Mouse (Mus musculus) heart, adult 2 months (tissue): Measurements from ENCODE around the gene Pitpnc1. TPM values are rescaled to one million over a fixed set of nuclear protein-coding genes. Genes with fewer than 3 reads are reported as not detected.
A peak's percentile ranks its signal among the peaks of the same experiment; 100 is the strongest.

Experiments used
- DNase-seq, 2 experiments: peaks; one replicate each; pipeline ENCODE4 v3.0.0; 2021
- H3K27ac ChIP-seq: fragments of 200-600 bp; 2 replicates; pipeline ENCODE4 v1.8.1; 2022
- H3K27me3 ChIP-seq: fragments of 200-500 bp; 2 replicates; pipeline ENCODE4 v1.6.1; 2012; ENCODE audit warnings: mild to moderate bottlenecking, low read length, inconsistent platforms, mixed read lengths; ENCODE audit not compliant: control insufficient read depth, insufficient read depth
- H3K36me3 ChIP-seq: fragments of 200-500 bp; 2 replicates; pipeline ENCODE4 v1.6.1; 2012; ENCODE audit warnings: low read length, inconsistent platforms; ENCODE audit not compliant: control insufficient read depth, insufficient read depth
- H3K4me1 ChIP-seq: fragments of 200-500 bp; 2 replicates; pipeline ENCODE4 v1.6.1; 2011; ENCODE audit warnings: low read length; ENCODE audit not compliant: control insufficient read depth, insufficient read depth
- H3K4me3 ChIP-seq: fragments of 200-600 bp; 2 replicates; pipeline ENCODE4 v1.8.1; 2022
- H3K79me2 ChIP-seq: fragments of 200-500 bp; replicated peaks from 2 replicates; pipeline ENCODE4 v1.6.1; 2012; ENCODE audit warnings: mild to moderate bottlenecking, inconsistent platforms, low read length, moderate library complexity, mixed read lengths; ENCODE audit not compliant: control insufficient read depth, insufficient read depth
- H3K9ac ChIP-seq: fragments of 200-500 bp; 2 replicates; pipeline ENCODE4 v1.6.1; 2012; ENCODE audit warnings: low read depth, mild to moderate bottlenecking, control low read depth, inconsistent platforms, low read length, mixed read lengths
- CTCF ChIP-seq: fragments of 200-600 bp; IDR thresholded peaks from 2 replicates; pipeline ENCODE4 v1.8.1; 2022; ENCODE audit warnings: antibody characterized with exemption, mild to moderate bottlenecking, moderate library complexity
- EP300 ChIP-seq: fragments of 200-500 bp; IDR thresholded peaks from 2 replicates; pipeline ENCODE4 v1.6.1; 2011; ENCODE audit warnings: low read depth, low read length, control low read depth; ENCODE audit not compliant: insufficient read depth
- POLR2A ChIP-seq: fragments of 200-500 bp; IDR thresholded peaks from 2 replicates; pipeline ENCODE4 v1.6.1; 2011; ENCODE audit warnings: mild to moderate bottlenecking, low read depth, low read length, control low read depth; ENCODE audit not compliant: insufficient read depth
- WGBS: fragments of 180-500 bp; shearing (Covaris S2); methylation state at CpG from one replicate; pipeline ENCODE4 v1.1.7; 2018; 5-methylcytosine and 5-hydroxymethylcytosine counted together
- intact Hi-C: fragments of 180-260 bp; cut with DNase I; formaldehyde crosslinking; loops from one replicate; pipeline ENCODE4 v1.15.1; 2025
- polyA plus RNA-seq: library from polyadenylated mRNA; depleted of rRNA; stranded (reverse); fragments of >200 nt; gene quantifications from 2 replicates; pipeline ENCODE4 v1.2.3, GENCODE M21; 2012
- total RNA-seq, 2 experiments: library from RNA; stranded (reverse); gene quantifications; 2 replicates each; pipeline ENCODE4 v1.2.3; 2021

The Pitpnc1 gene
- total and polyA plus RNA-seq, 3 experiments, result 22.7 to 68.1 (median 66.4) TPM

DNA sequence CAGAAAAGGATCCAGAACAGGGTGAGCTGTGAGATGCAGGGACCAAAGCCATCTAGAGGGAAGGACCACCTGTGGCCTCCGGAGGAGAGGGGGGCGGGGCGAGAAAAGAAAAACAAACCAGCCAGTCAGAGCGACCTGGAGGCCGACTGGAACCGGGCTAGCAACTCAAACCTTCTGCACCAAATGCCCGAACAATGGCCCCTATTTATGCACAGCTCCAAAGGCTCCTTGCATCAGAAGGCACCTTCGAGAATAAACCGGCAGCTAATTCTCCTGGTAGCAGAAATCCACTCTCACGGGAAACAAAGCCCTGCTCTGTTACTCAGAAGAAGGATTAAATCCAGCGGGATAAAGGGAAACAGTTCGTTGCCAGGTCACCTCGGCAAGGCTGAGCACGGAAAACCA, 57.2 kb downstream of the Pitpnc1 start:
- Histone ChIP-seq H3K4me1 (peaks cover 14% of the 10 kb centered on the region), H3K79me2 (peaks cover 9% of the 10 kb centered on the region), H3K4me3 (peak overlapping the region; percentile 25; the same call in 1 of the 2 replicates), H3K27me3 (no peaks in the 10 kb centered on the region), H3K9ac (peak overlapping the region; percentile 35), H3K36me3 (peaks cover 4% of the 10 kb centered on the region; the same call in 1 of the 2 replicates), H3K27ac (peak overlapping the region; percentile 43)
- WGBS, result 26% methylated on average over 14 of the region's 14 CpGs
- TF ChIP-seq POLR2A, result no peak
- no peak for TF ChIP-seq CTCF
- no peak for TF ChIP-seq EP300
- no peak for DNase-seq
- intact Hi-C loops, result no loop called here

DNA sequence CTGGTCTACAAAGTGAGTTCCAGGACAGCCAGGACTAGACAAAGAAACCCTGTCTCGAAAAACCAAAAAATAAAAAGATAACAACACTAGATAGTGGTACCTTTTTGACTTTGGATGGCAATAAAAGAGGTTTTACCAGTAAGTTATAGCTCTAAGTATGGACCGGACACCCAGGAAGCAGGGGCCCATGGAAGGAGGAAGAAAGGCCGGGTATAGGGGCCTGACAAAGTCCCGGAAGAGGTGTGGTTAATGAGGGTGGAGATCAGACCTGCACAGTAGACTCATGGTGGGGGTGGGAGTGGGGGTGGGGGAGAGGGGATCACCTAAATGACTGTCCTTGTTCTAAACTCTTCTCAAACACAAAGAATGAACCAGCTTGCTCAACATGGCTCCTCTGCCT, 58.4 kb downstream of the Pitpnc1 start:
- WGBS, result 73% methylated on average over 4 of the region's 4 CpGs

GRCm38 (mm10) chr11:107411576-107411975, 58.9 kb downstream of the Pitpnc1 start:
- H3K4me1 ChIP-seq, result peaks cover 9% of the 10 kb centered on the region
- peaks cover 4% of the 10 kb centered on the region; the same call in 1 of the 2 replicates for H3K36me3 ChIP-seq
- H3K4me3 ChIP-seq, result no peak overlapping the region
- H3K9ac ChIP-seq, result no peak overlapping the region
- 84% methylated on average over 9 of the region's 9 CpGs for WGBS
- H3K27ac ChIP-seq, result no peak overlapping the region
- no peaks in the 10 kb centered on the region for H3K27me3 ChIP-seq
- H3K79me2 ChIP-seq, result peaks cover 9% of the 10 kb centered on the region
- intact Hi-C loops, result no loop called here
- DNase-seq, result no peak
- TF ChIP-seq CTCF, result no peak
- TF ChIP-seq POLR2A, result no peak
- no peak for TF ChIP-seq EP300

More for the DNA sequence above, 58.4 kb downstream of the Pitpnc1 start:
- no peak for DNase-seq
- Histone ChIP-seq H3K79me2 (peaks cover 9% of the 10 kb centered on the region), H3K4me1 (peaks cover 10% of the 10 kb centered on the region), H3K27ac (no peak overlapping the region), H3K36me3 (peaks cover 4% of the 10 kb centered on the region; the same call in 1 of the 2 replicates), H3K27me3 (no peaks in the 10 kb centered on the region), H3K4me3 (no peak overlapping the region), H3K9ac (no peak overlapping the region)
- TF ChIP-seq EP300 (no peak), CTCF (no peak), POLR2A (no peak)
- intact Hi-C loops, result no loop called here

- no peak for TF ChIP-seq POLR2A
- TF ChIP-seq CTCF, result no peak
- no peak for TF ChIP-seq EP300
- H3K9ac ChIP-seq, result no peak overlapping the region
- intact Hi-C loops, result no loop called here
- DNase-seq, result no peak
- H3K4me3 ChIP-seq, result no peak overlapping the region
- peaks cover 9% of the 10 kb centered on the region for H3K79me2 ChIP-seq
- H3K4me1 ChIP-seq, result peaks cover 6% of the 10 kb centered on the region
- peaks cover 4% of the 10 kb centered on the region; the same call in 1 of the 2 replicates for H3K36me3 ChIP-seq
- 88% methylated on average over 7 of the region's 7 CpGs for WGBS
- H3K27me3 ChIP-seq, result no peaks in the 10 kb centered on the region
- H3K27ac ChIP-seq, result no peak overlapping the region
These were observed 59.7 kb downstream of the Pitpnc1 start for GRCm38 (mm10) chr11:107410804-107411203.

GRCm38 (mm10) chr11:107410090-107410732, 60.3 kb downstream of the Pitpnc1 start:
- H3K4me1 ChIP-seq, result peaks cover 4% of the 10 kb centered on the region; the same call in 1 of the 2 replicates
- no peak overlapping the region for H3K27ac ChIP-seq
- 81% methylated on average over 5 of the region's 5 CpGs for WGBS

DNA sequence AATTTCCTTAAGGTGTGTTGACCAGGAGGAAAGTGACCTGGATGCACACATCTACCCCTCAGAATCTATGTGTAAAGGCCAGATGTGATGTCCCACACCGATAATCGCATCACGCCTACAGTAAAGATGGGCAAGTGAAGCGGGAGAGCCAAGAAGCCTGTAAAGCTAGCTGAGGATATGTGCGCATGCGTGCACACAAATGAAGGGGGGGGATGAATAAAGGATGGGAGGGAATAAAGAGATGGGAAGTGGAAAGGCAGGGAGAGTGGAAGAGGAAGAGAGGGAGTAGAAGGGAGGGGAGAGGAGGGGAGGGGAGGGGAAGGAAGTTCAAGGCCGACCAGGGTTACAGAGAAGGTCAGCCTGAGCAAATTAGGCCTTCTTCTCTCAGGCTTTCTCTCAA, 61.6 kb downstream of the Pitpnc1 start:
- WGBS, result 86% methylated on average over 7 of the region's 7 CpGs
- peaks cover 4% of the 10 kb centered on the region; the same call in 1 of the 2 replicates for H3K36me3 ChIP-seq
- intact Hi-C loops, result no loop called here
- no peaks in the 10 kb centered on the region for H3K27me3 ChIP-seq
- no peak overlapping the region for H3K9ac ChIP-seq
- H3K79me2 ChIP-seq, result peaks cover 12% of the 10 kb centered on the region
- H3K27ac ChIP-seq, result no peak overlapping the region
- DNase-seq, result no peak
- H3K4me1 ChIP-seq, result peaks cover 1% of the 10 kb centered on the region; the same call in 1 of the 2 replicates
- no peak overlapping the region for H3K4me3 ChIP-seq
- TF ChIP-seq CTCF (no peak), POLR2A (no peak), EP300 (no peak)

More at GRCm38 (mm10) chr11:107410090-107410732, 60.3 kb downstream of the Pitpnc1 start:
- H3K27me3 ChIP-seq, result no peaks in the 10 kb centered on the region
- peaks cover 9% of the 10 kb centered on the region for H3K79me2 ChIP-seq
- TF ChIP-seq POLR2A (no peak), CTCF (no peak), EP300 (no peak)
- peaks cover 4% of the 10 kb centered on the region; the same call in 1 of the 2 replicates for H3K36me3 ChIP-seq
- H3K9ac ChIP-seq, result no peak overlapping the region
- H3K4me3 ChIP-seq, result no peak overlapping the region
- no peak for DNase-seq
- intact Hi-C loops, result no loop called here
